Mouse (Mus musculus): Measurements from ENCODE around the gene Gm29276.
"Not testable (repeated sequence)": the region's sequence is repeated elsewhere in the genome, so short reads cannot be mapped to it uniquely, and the experiment has no call there.

Gm29276 gene

DNA sequence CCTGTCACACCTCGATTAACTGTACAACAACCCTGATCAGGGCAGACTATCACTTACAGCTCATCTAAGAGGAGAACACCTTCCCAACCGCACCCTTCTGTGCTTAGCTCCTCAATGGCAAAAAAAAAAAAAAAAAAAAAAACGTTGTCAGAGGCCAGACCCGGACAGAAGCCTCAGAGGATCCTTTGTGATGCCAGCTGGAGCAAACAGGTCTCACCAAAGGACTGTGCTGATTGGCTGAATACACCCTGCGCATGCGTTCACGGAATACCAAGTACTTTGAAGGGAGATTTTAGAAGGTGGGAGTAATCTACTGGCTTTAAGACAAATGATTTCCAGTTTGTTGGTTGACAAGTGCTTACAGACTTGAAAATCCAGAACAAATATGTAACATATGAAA lies at the start of gene Gm29276:
Gene Gm29276 (minus strand): TSS at position 101 of the 400 bp plus-strand sequence.
- not testable (repeated sequence) for TF ChIP-seq GATA4 (IDR thresholded peaks at IDR 0.05; ENCODE audit: insufficient replicate concordance, low read length)

All from liver, adult (tissue).